Mouse (Mus musculus): ENCODE measurements around the gene Pramel7. TPM values are rescaled to one million over a fixed set of nuclear protein-coding genes. Genes with fewer than 3 reads are reported as not detected.

The Pramel7 gene
- polyA plus RNA-seq, 1 experiment from 2014 or later = not detected

- no peak overlapping the region for H3K4me2 ChIP-seq
- no peaks in the 10 kb centered on the region for H3K4me1 ChIP-seq
- no peak overlapping the region for H3K4me3 ChIP-seq
- H3K27me3 ChIP-seq = no peaks in the 10 kb centered on the region
- no peak overlapping the region for H3K27ac ChIP-seq
- H3K9me3 ChIP-seq = no peaks in the 10 kb centered on the region
- no peaks in the 10 kb centered on the region for H3K36me3 ChIP-seq
- no peak for ATAC-seq (ENCODE audit: borderline replicate concordance, extremely low read depth, low FRiP score, low TSS enrichment)
- H3K9ac ChIP-seq = no peak overlapping the region
Observed at GRCm38 (mm10) chr2:87480207-87480606, 16.7 kb downstream of the Pramel7 start.

- Histone ChIP-seq H3K9ac (no peak overlapping the region), H3K4me1 (no peaks in the 10 kb centered on the region), H3K4me2 (no peak overlapping the region), H3K4me3 (no peak overlapping the region), H3K9me3 (no peaks in the 10 kb centered on the region), H3K27ac (no peak overlapping the region), H3K27me3 (no peaks in the 10 kb centered on the region), H3K36me3 (no peaks in the 10 kb centered on the region)
- WGBS = 87% methylated on average over 4 of the region's 4 CpGs
- ATAC-seq (ENCODE audit: borderline replicate concordance, extremely low read depth, low FRiP score, low TSS enrichment) = no peak
Observed at GRCm38 (mm10) chr2:87461769-87462168, 35.1 kb downstream of the Pramel7 start.

GRCm38 (mm10) chr2:87453662-87454061 is 43.2 kb downstream of the Pramel7 start, which contains the start of gene Olfr1126:
TSS of gene Olfr1126 (plus strand) at chr2:87453962.
- H3K9me3 ChIP-seq = no peaks in the 10 kb centered on the region
- no peaks in the 10 kb centered on the region for H3K27me3 ChIP-seq
- no peak within 1 kb of the TSS for H3K27ac ChIP-seq
- ATAC-seq (ENCODE audit: borderline replicate concordance, extremely low read depth, low FRiP score, low TSS enrichment) = no peak
- H3K9ac ChIP-seq = no peak within 1 kb of the TSS
- H3K4me3 ChIP-seq = no peak within 1 kb of the TSS
- H3K36me3 ChIP-seq = no peaks in the 10 kb centered on the region
- no peak within 1 kb of the TSS for H3K4me2 ChIP-seq
- no peaks in the 10 kb centered on the region for H3K4me1 ChIP-seq

Other genes with a start within 250 kb of the Pramel7 start
- gene Olfr1115, start 249.1 kb downstream of the Pramel7 start, polyA plus RNA-seq (2015; fragmentation: Nextera tagmentation; extraction: Ambion mirVana) = not detected in 2 replicates
- gene Olfr1116, start 229.6 kb downstream of the Pramel7 start, polyA plus RNA-seq (2015; fragmentation: Nextera tagmentation; extraction: Ambion mirVana) = not detected in 2 replicates
- gene Olfr1118, start 189.5 kb downstream of the Pramel7 start, polyA plus RNA-seq (2015; fragmentation: Nextera tagmentation; extraction: Ambion mirVana) = not detected in 2 replicates
- not detected in 2 replicates for gene Olfr1120, start 142.3 kb downstream of the Pramel7 start, polyA plus RNA-seq (2015; fragmentation: Nextera tagmentation; extraction: Ambion mirVana)
- gene Olfr1121, start 127.2 kb downstream of the Pramel7 start, polyA plus RNA-seq (2015; fragmentation: Nextera tagmentation; extraction: Ambion mirVana) = not detected in 2 replicates
- gene Olfr1122, start 111.2 kb downstream of the Pramel7 start, polyA plus RNA-seq (2015; fragmentation: Nextera tagmentation; extraction: Ambion mirVana) = not detected in 2 replicates
- gene Olfr1123, start 80.5 kb downstream of the Pramel7 start, polyA plus RNA-seq (2015; fragmentation: Nextera tagmentation; extraction: Ambion mirVana) = not detected in 2 replicates
- 0.07 and 0.09 TPM in 2 replicates for gene Olfr1124, start 66.8 kb downstream of the Pramel7 start, polyA plus RNA-seq (2015; fragmentation: Nextera tagmentation; extraction: Ambion mirVana)
- gene Olfr1126, start 43.1 kb downstream of the Pramel7 start, polyA plus RNA-seq (2015; fragmentation: Nextera tagmentation; extraction: Ambion mirVana) = not detected in 2 replicates
- not detected in 2 replicates for gene Pramel6, start 9.5 kb upstream of the Pramel7 start, polyA plus RNA-seq (2015; fragmentation: Nextera tagmentation; extraction: Ambion mirVana)
- not detected in 2 replicates for gene Olfr153, start 34.7 kb upstream of the Pramel7 start, polyA plus RNA-seq (2015; fragmentation: Nextera tagmentation; extraction: Ambion mirVana)
- not detected in 2 replicates for gene Olfr1128, start 48.4 kb upstream of the Pramel7 start, polyA plus RNA-seq (2015; fragmentation: Nextera tagmentation; extraction: Ambion mirVana)
- not detected in 2 replicates for gene Olfr1129, start 76.8 kb upstream of the Pramel7 start, polyA plus RNA-seq (2015; fragmentation: Nextera tagmentation; extraction: Ambion mirVana)
- gene Olfr1130, start 109.1 kb upstream of the Pramel7 start, polyA plus RNA-seq (2015; fragmentation: Nextera tagmentation; extraction: Ambion mirVana) = not detected in 2 replicates
- gene Olfr1131, start 130.0 kb upstream of the Pramel7 start, polyA plus RNA-seq (2015; fragmentation: Nextera tagmentation; extraction: Ambion mirVana) = not detected in 2 replicates
- not detected in 2 replicates for gene Olfr1132, start 140.4 kb upstream of the Pramel7 start, polyA plus RNA-seq (2015; fragmentation: Nextera tagmentation; extraction: Ambion mirVana)
- not detected in 2 replicates for gene Olfr1133, start 150.3 kb upstream of the Pramel7 start, polyA plus RNA-seq (2015; fragmentation: Nextera tagmentation; extraction: Ambion mirVana)
- not detected in 2 replicates for gene Olfr1134, start 161.4 kb upstream of the Pramel7 start, polyA plus RNA-seq (2015; fragmentation: Nextera tagmentation; extraction: Ambion mirVana)
- gene Olfr1135, start 176.6 kb upstream of the Pramel7 start, polyA plus RNA-seq (2015; fragmentation: Nextera tagmentation; extraction: Ambion mirVana) = not detected in 2 replicates
- not detected in 2 replicates for gene Olfr1136, start 196.9 kb upstream of the Pramel7 start, polyA plus RNA-seq (2015; fragmentation: Nextera tagmentation; extraction: Ambion mirVana)
- gene Olfr1137, start 216.1 kb upstream of the Pramel7 start, polyA plus RNA-seq (2015; fragmentation: Nextera tagmentation; extraction: Ambion mirVana) = not detected in 2 replicates
- not detected in 2 replicates for gene Olfr1138, start 242.9 kb upstream of the Pramel7 start, polyA plus RNA-seq (2015; fragmentation: Nextera tagmentation; extraction: Ambion mirVana)
- gene Olfr1140, start 246.7 kb upstream of the Pramel7 start, polyA plus RNA-seq (2015; fragmentation: Nextera tagmentation; extraction: Ambion mirVana) = not detected in 2 replicates